Mouse (Mus musculus) skeletal muscle tissue, adult 2 months (tissue): ENCODE measurements around the gene Wscd1.

Experiments
- DNase-seq: peaks from one replicate; pipeline ENCODE4 v3.0.0-alpha.2; 2012; ENCODE audit warnings: low read depth, low spot score

The Wscd1 gene

GRCm38 (mm10) chr11:71749671-71750070 lies at the start of gene Wscd1:
Gene Wscd1, plus strand, starts transcription at chr11:71749920.
- no peak for DNase-seq

GRCm38 (mm10) chr11:71728066-71728465 lies 21.7 kb upstream of the Wscd1 start:
- DNase-seq, result no peak

- DNase-seq, result no peak
These were observed 20.4 kb upstream of the Wscd1 start for GRCm38 (mm10) chr11:71729287-71729686.

- DNase-seq, result no peak
These were observed 15.9 kb upstream of the Wscd1 start for GRCm38 (mm10) chr11:71733771-71734170.

- DNase-seq, result no peak
These were observed 12.6 kb upstream of the Wscd1 start for GRCm38 (mm10) chr11:71737106-71737505.

GRCm38 (mm10) chr11:71738501-71739045 lies 11.1 kb upstream of the Wscd1 start:
- DNase-seq, result no peak

GRCm38 (mm10) chr11:71745875-71746274 lies 3.8 kb upstream of the Wscd1 start:
- no peak for DNase-seq

- DNase-seq, result peak; percentile 8
These were observed 2.0 kb upstream of the Wscd1 start for GRCm38 (mm10) chr11:71747719-71748118.

GRCm38 (mm10) chr11:71750534-71751173 lies 934 bp downstream of the Wscd1 start:
- no peak for DNase-seq

- no peak for DNase-seq
These were observed 1.5 kb downstream of the Wscd1 start for GRCm38 (mm10) chr11:71751174-71751611.

GRCm38 (mm10) chr11:71751689-71752088 lies 2.0 kb downstream of the Wscd1 start:
- DNase-seq, result no peak

- no peak for DNase-seq
These were observed 2.9 kb downstream of the Wscd1 start for GRCm38 (mm10) chr11:71752626-71753025.

- no peak for DNase-seq
These were observed 5.4 kb downstream of the Wscd1 start for GRCm38 (mm10) chr11:71755115-71755514.

GRCm38 (mm10) chr11:71756325-71756724 lies 6.6 kb downstream of the Wscd1 start:
- no peak for DNase-seq

GRCm38 (mm10) chr11:71758211-71759110 lies 8.7 kb downstream of the Wscd1 start:
- no peak for DNase-seq

- DNase-seq, result no peak
These were observed 11.3 kb downstream of the Wscd1 start for GRCm38 (mm10) chr11:71760991-71761390.

- DNase-seq, result no peak
These were observed 13.4 kb downstream of the Wscd1 start for GRCm38 (mm10) chr11:71763154-71763553.

GRCm38 (mm10) chr11:71763651-71764275 lies 14.0 kb downstream of the Wscd1 start:
- no peak for DNase-seq

- no peak for DNase-seq
These were observed 15.0 kb downstream of the Wscd1 start for GRCm38 (mm10) chr11:71764743-71765142.

- DNase-seq, result no peak
These were observed 15.6 kb downstream of the Wscd1 start for GRCm38 (mm10) chr11:71765335-71765734.

- no peak for DNase-seq
These were observed 16.7 kb downstream of the Wscd1 start for GRCm38 (mm10) chr11:71766380-71766779.

- DNase-seq, result no peak
These were observed 18.0 kb downstream of the Wscd1 start for GRCm38 (mm10) chr11:71767726-71768125.
